Mouse (Mus musculus) heart, postnatal 0 days (tissue): ENCODE results near the gene Asap3.

Experiments
- CTCF ChIP-seq: IDR thresholded peaks from 2 replicates; pipeline ENCODE4 v1.5.1; 2016; ENCODE audit warnings: antibody characterized with exemption, control low read depth, low read depth
- EP300 ChIP-seq: IDR thresholded peaks from 2 replicates; pipeline ENCODE4 v1.6.1; 2016; ENCODE audit warnings: antibody characterized with exemption, low read depth

- TF ChIP-seq CTCF (peak; percentile 90), EP300 (no peak)
Observed at GRCm38 (mm10) chr4:136199562-136200292, 6.4 kb upstream of the Asap3 start.
